Mouse (Mus musculus) gastrocnemius, postnatal 25 days (tissue): ENCODE data around the gene Kat2a. TPM values are rescaled to one million over a fixed set of nuclear protein-coding genes. Genes with fewer than 3 reads are reported as not detected.

Experiments
- DNase-seq: peaks from one replicate; pipeline ENCODE4 v3.0.0; 2022
- long read RNA-seq, 2 experiments: library from polyadenylated mRNA; stranded (forward); transcript quantifications; one replicate each; pipeline ENCODE4 v2.0.0; 2021
- total RNA-seq, 2 experiments: library from RNA; stranded (reverse); gene quantifications; 1 replicate in 1 of 2; 2 replicates in 1 of 2; pipeline ENCODE4 v1.2.3; 2021

Gene Kat2a
- 10 to 100 TPM; 11.7 to 11.8 TPM for total RNA-seq
- long read RNA-seq, experiment 1, partial matches to known transcripts: 1 of 10 reads
- long read RNA-seq, experiment 1, other reads (novel, unspliced or antisense): 4 of 10 reads
- long read RNA-seq, experiment 2, transcript Kat2a-201 (18 exons, 3,043 nt): major isoform, 6 of 13 reads
- long read RNA-seq, experiment 2, partial matches to known transcripts: 3 of 13 reads
- long read RNA-seq, experiment 2, other reads (novel, unspliced or antisense): 3 of 13 reads

DNA sequence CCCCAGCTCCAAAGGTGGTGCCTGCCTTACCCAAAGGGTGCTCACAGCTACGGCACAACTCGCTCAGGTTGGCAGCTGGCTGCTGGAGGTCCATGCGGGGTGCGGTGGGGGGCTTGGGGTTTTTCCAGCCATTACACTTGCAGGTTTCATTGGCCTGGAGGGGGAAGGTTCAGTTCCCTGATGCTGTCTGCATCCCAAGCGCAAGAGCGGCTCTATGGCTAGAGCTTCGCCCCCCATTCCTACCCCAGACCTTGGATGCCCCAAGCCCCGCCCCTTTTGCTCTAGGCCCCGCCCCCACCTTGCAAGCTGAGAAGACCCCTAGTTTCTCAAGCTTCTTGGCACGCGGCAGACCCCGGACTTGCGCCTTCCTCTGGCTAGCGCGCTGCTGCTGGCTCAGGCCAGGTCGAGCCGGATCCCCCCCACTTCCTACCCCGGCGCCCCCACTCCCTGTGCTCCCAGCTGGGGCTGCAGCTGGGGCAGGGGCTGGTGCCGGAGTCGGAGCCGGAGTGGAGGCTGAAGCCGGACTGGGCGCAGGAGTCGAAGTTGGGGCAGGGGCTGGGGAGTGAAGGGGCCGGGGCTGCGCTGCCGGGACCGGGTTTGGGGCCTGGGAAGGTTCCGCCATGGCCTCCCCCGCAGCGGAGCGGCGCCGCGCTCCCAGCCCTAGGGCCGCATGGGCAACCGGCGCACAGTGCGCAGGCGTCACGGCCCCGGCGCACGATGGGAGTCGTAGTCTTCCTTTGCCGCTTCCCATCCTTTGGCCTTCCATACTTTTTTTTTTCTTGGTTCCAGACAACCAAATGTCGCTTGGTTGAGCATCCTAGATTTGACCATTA is at the start of gene Kat2a:
Gene Kat2a (minus strand): TSS at position 683 of the 833 bp plus-strand sequence.
- peak; percentile 80 for DNase-seq

DNA sequence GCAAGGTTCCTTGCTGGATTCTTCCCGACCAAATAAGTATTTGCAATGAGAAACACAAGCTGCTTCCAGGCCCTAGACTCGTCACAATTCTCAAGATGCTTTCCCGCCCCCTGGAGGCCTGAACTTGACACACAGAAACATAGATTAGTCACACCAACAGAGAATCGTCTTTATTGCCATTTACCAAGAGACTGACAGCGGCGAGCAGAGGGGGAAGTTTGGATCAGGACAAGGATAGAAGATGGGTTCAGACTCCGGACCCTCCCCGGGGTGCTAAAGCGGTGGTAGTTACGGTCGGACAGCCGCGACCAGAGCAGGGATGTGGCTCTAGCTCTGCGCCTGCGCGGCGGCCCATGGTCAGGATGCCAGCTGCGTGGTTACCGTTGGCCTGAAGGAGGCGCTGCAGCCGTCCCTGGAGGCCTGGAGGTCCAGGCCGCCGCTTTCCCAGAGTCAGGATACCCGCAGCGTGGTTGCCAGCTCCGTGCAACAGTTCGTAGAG is 49.3 kb upstream of the Kat2a start:
- peak; percentile 82 for DNase-seq

GRCm38 (mm10) chr11:100759611-100760233 is 47.5 kb upstream of the Kat2a start, which contains the start of gene Kcnh4:
Gene Kcnh4 (minus strand): TSS chr11:100759942.
- no peak for DNase-seq

DNA sequence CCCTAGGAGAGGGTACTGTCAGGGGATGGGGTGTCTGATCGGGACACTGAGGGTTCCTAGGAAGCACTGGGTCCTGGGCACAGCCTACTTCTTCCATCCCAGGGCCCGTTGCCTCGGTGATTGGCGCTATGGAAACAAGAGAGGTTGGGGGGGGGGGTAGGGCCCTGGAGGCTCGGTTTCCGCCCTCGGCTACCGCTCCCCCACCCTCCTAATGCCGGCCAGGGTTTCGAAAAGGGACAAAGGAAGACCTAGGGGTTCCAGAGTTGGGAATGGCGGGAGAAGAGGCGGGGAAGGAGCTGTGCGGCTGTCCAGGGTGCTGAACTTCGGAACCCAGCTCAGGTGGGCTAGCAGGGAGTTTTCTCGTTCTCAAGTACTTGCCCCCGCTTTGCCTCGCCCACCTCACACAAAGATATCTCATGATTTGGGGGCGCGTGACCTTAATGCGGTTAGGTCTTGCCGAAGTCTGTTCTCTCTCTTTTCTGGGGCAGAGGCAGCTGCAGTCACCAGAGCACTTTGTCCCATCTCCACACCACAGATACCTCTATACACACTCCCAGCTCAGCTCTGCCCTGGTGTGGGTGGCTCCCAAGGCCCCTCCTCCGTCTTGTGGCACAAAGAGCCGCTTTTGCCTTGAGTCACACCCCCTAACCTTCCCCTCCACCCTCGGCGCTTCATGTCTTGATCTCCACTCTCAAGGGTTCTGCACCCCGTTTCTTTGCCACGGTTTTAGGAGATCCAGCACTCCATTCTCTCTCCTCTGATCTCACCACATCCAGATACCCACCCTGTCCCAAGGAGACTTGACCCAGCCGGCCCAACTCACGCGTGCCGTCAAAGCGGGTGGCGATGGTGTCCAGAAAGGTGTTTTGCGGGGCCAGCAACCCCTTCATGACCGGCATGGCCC is 46.7 kb upstream of the Kat2a start:
- DNase-seq: no peak

GRCm38 (mm10) chr11:100757566-100757965 is 45.3 kb upstream of the Kat2a start:
- no peak for DNase-seq

GRCm38 (mm10) chr11:100756476-100756875 is 44.2 kb upstream of the Kat2a start:
- DNase-seq: no peak

- no peak for DNase-seq
Measured at GRCm38 (mm10) chr11:100754693-100755057, 42.4 kb upstream of the Kat2a start.

GRCm38 (mm10) chr11:100754021-100754692 is 41.9 kb upstream of the Kat2a start:
- DNase-seq: no peak

DNA sequence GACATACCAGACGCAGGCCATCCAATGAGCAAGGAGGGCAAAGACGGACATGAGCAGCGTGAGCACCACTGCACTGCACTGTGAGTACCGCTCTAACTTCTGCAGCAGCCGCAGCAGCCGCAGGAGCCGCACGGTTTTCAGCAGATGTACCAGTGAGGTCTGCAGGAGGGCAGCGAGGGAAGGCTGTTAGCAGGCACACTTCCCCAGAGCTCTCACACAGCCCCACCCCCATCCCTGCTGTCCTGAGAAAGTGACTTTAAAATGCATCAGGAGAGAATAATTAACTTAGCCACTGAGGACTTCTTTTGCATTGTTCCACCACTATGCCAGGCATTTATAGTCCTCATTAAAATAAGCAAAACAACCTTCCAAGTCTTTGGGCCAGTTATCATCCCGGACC is 40.0 kb upstream of the Kat2a start:
- DNase-seq: no peak

DNA sequence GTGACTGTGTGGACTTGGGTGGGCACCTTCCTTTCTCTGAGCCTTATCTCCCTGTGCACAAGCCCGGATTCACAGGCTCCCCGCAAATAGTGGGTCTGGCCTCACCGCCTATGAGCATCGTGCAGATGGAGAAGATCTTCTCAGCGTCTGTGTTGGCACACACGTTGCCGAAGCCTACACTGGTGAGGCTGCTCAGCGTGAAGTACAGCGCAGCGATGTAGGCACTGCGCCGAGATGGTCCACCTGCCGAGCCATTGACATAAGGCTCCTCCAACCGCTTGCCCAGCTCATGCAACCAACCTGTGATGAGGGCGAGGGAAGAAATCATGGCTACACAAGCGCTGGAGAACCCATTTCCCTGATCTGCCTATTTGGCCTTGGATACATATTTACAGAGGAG is 37.9 kb upstream of the Kat2a start:
- DNase-seq: no peak

- no peak for DNase-seq
Measured at GRCm38 (mm10) chr11:100749469-100749868, 37.2 kb upstream of the Kat2a start.

DNA sequence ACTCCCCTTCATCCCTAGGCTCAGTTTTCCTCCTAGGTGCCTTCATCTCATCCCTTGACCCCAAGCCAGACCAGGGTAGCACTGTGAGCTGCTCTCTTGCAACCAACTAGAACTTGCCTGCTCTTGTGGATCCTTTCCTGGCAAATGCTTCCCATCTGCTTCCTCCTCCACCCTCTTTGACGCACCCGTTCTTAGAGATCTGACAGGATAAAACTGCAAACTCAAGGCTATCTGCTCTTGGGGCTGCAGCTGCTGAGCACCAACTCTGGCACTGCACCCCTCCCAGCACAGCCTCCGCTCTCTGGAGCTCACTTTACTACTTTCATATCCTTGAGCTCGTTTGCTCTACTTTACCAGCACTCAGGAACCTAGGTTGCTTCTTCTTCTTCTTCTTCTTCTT is 36.4 kb upstream of the Kat2a start:
- no peak for DNase-seq

GRCm38 (mm10) chr11:100747114-100747513 is 34.8 kb upstream of the Kat2a start:
- DNase-seq: no peak

GRCm38 (mm10) chr11:100746546-100746945 is 34.3 kb upstream of the Kat2a start:
- DNase-seq: no peak

- no peak for DNase-seq
Measured at GRCm38 (mm10) chr11:100745085-100745484, 32.8 kb upstream of the Kat2a start.

DNA sequence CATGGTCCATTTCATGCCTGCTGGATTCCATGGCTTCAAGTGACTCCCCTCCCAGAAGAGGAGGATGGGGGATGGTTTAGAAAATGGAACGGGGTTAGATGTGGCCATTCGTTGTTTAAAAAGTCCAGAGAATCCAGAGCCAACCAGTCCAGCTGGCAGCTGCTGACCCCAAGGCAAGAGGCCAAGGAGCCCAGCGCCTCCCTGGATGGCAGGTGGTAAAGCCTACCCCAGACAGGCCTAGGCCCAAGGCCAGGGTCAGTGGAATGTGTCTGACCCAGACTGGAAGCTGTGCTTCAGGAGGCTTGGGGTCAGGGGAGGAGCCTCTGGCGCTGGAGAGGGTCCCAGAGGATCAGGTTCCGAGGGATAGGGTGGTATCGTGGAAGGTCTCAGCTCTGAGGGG is 29.1 kb upstream of the Kat2a start:
- DNase-seq: peak; percentile 73

- no peak for DNase-seq
Measured at GRCm38 (mm10) chr11:100738749-100739148, 26.5 kb upstream of the Kat2a start.

- peak; percentile 99 for DNase-seq
Measured at GRCm38 (mm10) chr11:100738066-100738604, 25.9 kb upstream of the Kat2a start, which contains the start of gene Rab5c. Gene Rab5c (minus strand): TSS chr11:100738215.

- no peak for DNase-seq
Measured at GRCm38 (mm10) chr11:100737105-100737733, 25.0 kb upstream of the Kat2a start.

DNA sequence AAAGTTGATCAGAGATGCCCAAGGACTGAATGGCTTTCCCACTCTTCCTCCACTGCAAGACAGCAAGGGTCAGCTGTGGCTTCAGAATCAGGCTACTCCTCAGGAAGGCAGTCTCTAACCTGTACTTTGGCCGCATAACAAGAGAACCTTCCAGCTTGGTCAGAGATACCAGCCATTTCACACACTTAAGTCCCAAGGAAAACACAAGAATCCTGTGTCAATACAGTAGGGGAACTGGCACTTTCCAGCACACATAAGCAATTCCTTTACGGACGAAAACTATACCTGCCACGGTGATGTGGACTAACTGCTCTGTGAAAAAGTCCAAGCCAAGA is 24.4 kb upstream of the Kat2a start:
- DNase-seq: no peak
